Mouse (Mus musculus) forebrain, embryonic 11.5 days (tissue): Measurements from ENCODE around the gene Hand2. TPM values are rescaled to one million over a fixed set of nuclear protein-coding genes. Genes with fewer than 3 reads are reported as not detected.

Experiments used
- ATAC-seq: fragments of 200-750 bp; cut with Nextera tagmentation; replicated peaks from 2 replicates; pipeline ENCODE4 v1.8.0; 2017; ENCODE audit warnings: moderate TSS enrichment; ENCODE audit not compliant: low FRiP score
- DNase-seq: peaks from one replicate; pipeline ENCODE4 v3.0.0-alpha.2; 2017; ENCODE audit warnings: low spot score
- H3K27ac ChIP-seq: fragments of 300-500 bp; sonication (generic); 2 replicates; pipeline ENCODE4 v1.5.1; 2014; ENCODE audit warnings: low read depth, low read length
- H3K27me3 ChIP-seq: fragments of 300-500 bp; sonication (generic); 2 replicates; pipeline ENCODE4 v1.6.1; 2014; ENCODE audit warnings: mild to moderate bottlenecking, low read length, mixed read lengths; ENCODE audit not compliant: control insufficient read depth, insufficient read depth
- H3K36me3 ChIP-seq: fragments of 300-500 bp; sonication (generic); 2 replicates; pipeline ENCODE4 v1.6.1; 2014; ENCODE audit warnings: mild to moderate bottlenecking, low read length, moderate library complexity, mixed read lengths; ENCODE audit not compliant: control insufficient read depth, insufficient read depth
- H3K4me1 ChIP-seq: fragments of 300-500 bp; sonication (generic); replicated peaks from 2 replicates; pipeline ENCODE4 v1.6.1; 2014; ENCODE audit warnings: low read length, mixed read lengths; ENCODE audit not compliant: control insufficient read depth, insufficient read depth
- H3K4me2 ChIP-seq: fragments of 300-500 bp; sonication (generic); 2 replicates; pipeline ENCODE4 v1.6.1; 2014; ENCODE audit warnings: low read depth, mild to moderate bottlenecking, low read length, moderate library complexity, mixed read lengths; ENCODE audit not compliant: severe bottlenecking
- H3K4me3 ChIP-seq: fragments of 300-500 bp; sonication (generic); 2 replicates; pipeline ENCODE4 v1.5.1; 2014; ENCODE audit warnings: low read depth, low read length
- H3K9ac ChIP-seq: fragments of 300-500 bp; sonication (generic); 2 replicates; pipeline ENCODE4 v1.6.1; 2014; ENCODE audit warnings: low read length
- H3K9me3 ChIP-seq: fragments of 300-500 bp; sonication (generic); 2 replicates; pipeline ENCODE4 v1.6.1; 2016; ENCODE audit warnings: low read length, mixed read lengths; ENCODE audit not compliant: control insufficient read depth
- WGBS: fragments of 180-500 bp; shearing (Covaris S2); extraction: QIAGEN DNeasy Blood & Tissue Kit; methylation state at CpG from one replicate; pipeline ENCODE4 v1.1.7; 2014; 5-methylcytosine and 5-hydroxymethylcytosine counted together
- polyA plus RNA-seq: library from polyadenylated mRNA; unstranded; fragments of >200 nt; fragmentation: Nextera tagmentation; extraction: Ambion mirVana; gene quantifications from 2 replicates; pipeline ENCODE4 v1.2.1, GENCODE M21; 2014

Hand2 gene
- polyA plus RNA-seq, 1 experiment from 2014 or later: not detected

DNA sequence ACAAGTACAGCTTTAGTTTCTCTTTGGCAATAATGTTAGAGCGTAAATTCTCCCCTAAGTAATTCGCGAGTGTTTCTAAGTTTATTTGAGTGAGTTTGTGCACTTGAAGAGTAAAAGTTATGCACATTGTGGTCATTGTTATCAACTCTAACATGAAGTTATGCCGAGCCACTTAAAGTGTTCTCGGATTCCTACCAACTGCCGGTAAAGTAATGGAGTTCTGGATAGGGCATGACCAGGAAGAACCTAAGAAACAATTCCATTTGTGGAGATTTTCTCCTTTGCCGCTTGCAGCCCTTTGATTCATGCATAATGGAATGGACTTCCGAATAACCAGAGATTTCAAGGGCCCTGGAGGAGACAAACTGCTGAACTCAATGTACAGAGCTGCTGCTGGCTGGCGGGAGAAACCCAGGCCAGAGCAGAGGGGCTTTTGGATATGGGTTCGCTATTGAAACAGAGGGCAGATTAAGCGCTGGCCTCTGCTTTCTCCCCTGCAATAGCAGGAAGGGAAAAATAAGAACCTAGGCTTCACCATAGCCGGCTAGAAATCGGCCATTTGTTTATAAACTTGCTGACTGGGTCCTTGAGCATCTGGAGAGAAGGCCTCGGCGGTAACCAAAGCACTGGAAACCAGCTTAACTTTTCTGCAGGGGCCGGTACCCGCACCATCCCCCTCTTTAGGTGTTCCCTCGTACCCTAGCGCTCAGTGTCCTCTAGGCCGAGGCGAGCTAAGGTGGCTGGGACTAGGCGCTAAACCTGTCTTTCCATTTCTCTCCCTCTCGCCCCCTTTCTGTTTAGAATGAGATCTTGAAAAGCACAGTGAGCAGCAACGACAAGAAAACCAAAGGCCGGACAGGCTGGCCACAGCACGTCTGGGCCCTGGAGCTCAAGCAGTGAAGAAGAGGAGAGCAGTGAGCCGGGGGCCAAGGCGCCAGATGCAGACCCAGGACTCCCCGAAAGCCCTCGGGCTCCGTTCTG, 2.5 kb downstream of the Hand2 start:
- H3K27ac ChIP-seq: no peak overlapping the region
- ATAC-seq (no peak), DNase-seq (peak; percentile 67)
- under 1% methylated on average over 31 of the region's 31 CpGs for WGBS
- H3K27me3 ChIP-seq: peaks cover 94% of the 10 kb centered on the region
- no peak overlapping the region for H3K4me2 ChIP-seq
- no peaks in the 10 kb centered on the region for H3K9me3 ChIP-seq
- H3K9ac ChIP-seq: no peak overlapping the region
- H3K4me1 ChIP-seq: peaks cover 10% of the 10 kb centered on the region
- no peak overlapping the region for H3K4me3 ChIP-seq
- no peaks in the 10 kb centered on the region for H3K36me3 ChIP-seq

DNA sequence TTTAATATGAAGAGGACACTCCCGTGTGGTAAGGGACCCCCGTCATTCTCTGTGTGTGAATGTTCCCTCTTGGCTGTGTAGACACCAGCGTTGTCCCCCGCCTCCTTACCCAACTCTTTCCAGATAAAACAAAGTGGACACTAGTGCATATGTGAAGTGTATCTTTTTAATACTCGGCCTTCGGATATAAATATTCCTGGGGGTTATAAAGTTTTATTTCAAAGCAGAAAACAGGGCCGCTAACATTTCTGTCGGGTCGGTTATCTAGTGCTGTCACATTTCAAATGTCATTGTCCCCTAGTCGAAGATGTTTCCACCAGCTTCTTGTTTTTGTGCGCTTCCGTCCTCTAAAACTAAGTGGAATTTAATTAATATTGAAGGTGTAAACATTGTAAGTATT, 3.3 kb downstream of the Hand2 start:
- Histone ChIP-seq H3K27me3 (peaks cover 94% of the 10 kb centered on the region), H3K9me3 (no peaks in the 10 kb centered on the region), H3K9ac (no peak overlapping the region), H3K4me3 (no peak overlapping the region), H3K4me2 (no peak overlapping the region), H3K36me3 (no peaks in the 10 kb centered on the region), H3K4me1 (peaks cover 16% of the 10 kb centered on the region), H3K27ac (no peak overlapping the region)
- WGBS: under 1% methylated on average over 12 of the region's 12 CpGs
- DNase-seq (no peak), ATAC-seq (no peak)

DNA sequence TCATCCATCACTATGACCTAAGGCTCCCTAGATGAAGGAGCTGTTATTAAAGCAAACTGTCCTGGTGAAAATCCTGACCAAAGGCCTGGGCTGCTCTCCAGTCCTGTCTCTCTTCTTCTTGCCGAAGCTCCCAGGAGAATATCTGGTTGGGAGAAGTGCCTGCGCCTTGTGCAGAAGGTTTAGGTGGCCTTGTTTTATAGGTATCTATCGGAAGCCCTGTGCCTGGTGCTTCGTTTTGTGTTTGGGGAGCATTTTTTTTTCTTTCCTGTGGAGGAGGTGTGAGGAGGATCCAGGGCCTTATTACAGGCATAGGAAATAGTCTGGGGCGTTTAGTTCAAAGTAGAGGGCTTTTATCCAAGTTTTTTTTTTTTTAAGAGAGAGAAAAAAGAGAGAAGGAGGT, 3.9 kb downstream of the Hand2 start:
- under 1% methylated on average over 5 of the region's 5 CpGs for WGBS
- ATAC-seq (no peak), DNase-seq (peak; percentile 50)
- Histone ChIP-seq H3K9ac (no peak overlapping the region), H3K27ac (no peak overlapping the region), H3K4me3 (no peak overlapping the region), H3K4me2 (no peak overlapping the region), H3K4me1 (peaks cover 16% of the 10 kb centered on the region), H3K9me3 (no peaks in the 10 kb centered on the region), H3K36me3 (no peaks in the 10 kb centered on the region), H3K27me3 (peaks cover 94% of the 10 kb centered on the region)

GRCm38 (mm10) chr8:57325111-57325891, 4.5 kb downstream of the Hand2 start:
- DNase-seq: peak; percentile 63
- no peaks in the 10 kb centered on the region for H3K36me3 ChIP-seq
- WGBS: under 1% methylated on average over 21 of the region's 21 CpGs
- no peaks in the 10 kb centered on the region for H3K9me3 ChIP-seq
- peaks cover 16% of the 10 kb centered on the region for H3K4me1 ChIP-seq
- no peak for ATAC-seq
- H3K4me2 ChIP-seq: no peak overlapping the region
- H3K9ac ChIP-seq: no peak overlapping the region
- no peak overlapping the region for H3K4me3 ChIP-seq
- H3K27ac ChIP-seq: no peak overlapping the region
- peaks cover 94% of the 10 kb centered on the region for H3K27me3 ChIP-seq

- under 1% methylated on average over 27 of the region's 27 CpGs for WGBS
- H3K9ac ChIP-seq: no peak overlapping the region
- H3K36me3 ChIP-seq: no peaks in the 10 kb centered on the region
- no peak for ATAC-seq
- H3K9me3 ChIP-seq: no peaks in the 10 kb centered on the region
- peaks cover 12% of the 10 kb centered on the region for H3K4me1 ChIP-seq
- DNase-seq: peak; percentile 61
- no peak overlapping the region for H3K4me3 ChIP-seq
- peaks cover 93% of the 10 kb centered on the region for H3K27me3 ChIP-seq
- no peak overlapping the region for H3K4me2 ChIP-seq
- H3K27ac ChIP-seq: no peak overlapping the region
Observed at GRCm38 (mm10) chr8:57326091-57327065, 5.6 kb downstream of the Hand2 start.

DNA sequence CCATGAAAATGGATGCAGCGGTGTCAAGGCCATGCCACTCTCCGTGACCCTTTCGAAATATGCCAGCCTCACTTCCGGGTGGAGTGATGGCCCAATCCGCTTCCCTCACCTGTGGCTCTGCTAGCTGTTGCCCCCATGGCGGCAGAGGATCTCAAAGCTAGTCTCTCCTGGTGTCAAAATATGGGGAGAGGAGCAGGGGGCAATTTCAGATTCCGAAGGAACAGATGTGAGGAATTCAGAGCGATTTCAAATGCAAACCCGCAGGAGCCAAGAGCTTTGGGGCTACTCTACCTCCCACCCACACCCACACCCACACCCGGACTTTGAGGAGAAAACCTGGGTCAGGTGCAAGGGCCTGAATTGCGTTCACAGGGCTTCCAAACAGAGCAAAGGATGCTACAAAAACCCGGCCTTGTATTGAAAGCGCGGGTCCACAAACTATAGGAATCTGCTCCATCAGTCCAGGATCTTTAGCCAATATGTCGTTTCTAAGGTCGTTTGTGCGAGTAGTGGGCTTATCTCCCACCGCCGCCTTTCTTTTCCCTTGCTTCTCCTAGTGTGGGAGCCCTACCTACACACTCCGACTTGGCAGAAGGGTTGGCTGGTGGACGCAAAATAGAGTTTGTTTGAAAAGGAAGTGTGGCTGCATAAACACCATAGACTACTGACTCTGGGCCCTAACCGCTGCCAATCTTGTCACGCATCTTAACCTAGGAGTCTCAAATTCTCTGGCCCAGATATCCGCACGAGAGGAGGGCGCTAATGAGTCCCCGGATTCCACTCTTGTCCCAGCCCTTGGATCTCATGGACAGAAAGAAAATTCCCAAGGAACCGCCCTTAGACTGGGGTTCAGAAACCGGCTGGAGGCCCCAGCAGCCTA, 6.7 kb downstream of the Hand2 start:
- Histone ChIP-seq H3K27ac (no peak overlapping the region), H3K9me3 (no peaks in the 10 kb centered on the region), H3K4me2 (no peak overlapping the region; the same call in 1 of the 2 replicates), H3K27me3 (peaks cover 93% of the 10 kb centered on the region), H3K36me3 (no peaks in the 10 kb centered on the region), H3K4me3 (no peak overlapping the region), H3K4me1 (peaks cover 7% of the 10 kb centered on the region; the same call in 1 of the 2 replicates), H3K9ac (no peak overlapping the region)
- no peak for ATAC-seq
- DNase-seq: peak; percentile 55
- WGBS: 2% methylated on average over 29 of the region's 29 CpGs

DNA sequence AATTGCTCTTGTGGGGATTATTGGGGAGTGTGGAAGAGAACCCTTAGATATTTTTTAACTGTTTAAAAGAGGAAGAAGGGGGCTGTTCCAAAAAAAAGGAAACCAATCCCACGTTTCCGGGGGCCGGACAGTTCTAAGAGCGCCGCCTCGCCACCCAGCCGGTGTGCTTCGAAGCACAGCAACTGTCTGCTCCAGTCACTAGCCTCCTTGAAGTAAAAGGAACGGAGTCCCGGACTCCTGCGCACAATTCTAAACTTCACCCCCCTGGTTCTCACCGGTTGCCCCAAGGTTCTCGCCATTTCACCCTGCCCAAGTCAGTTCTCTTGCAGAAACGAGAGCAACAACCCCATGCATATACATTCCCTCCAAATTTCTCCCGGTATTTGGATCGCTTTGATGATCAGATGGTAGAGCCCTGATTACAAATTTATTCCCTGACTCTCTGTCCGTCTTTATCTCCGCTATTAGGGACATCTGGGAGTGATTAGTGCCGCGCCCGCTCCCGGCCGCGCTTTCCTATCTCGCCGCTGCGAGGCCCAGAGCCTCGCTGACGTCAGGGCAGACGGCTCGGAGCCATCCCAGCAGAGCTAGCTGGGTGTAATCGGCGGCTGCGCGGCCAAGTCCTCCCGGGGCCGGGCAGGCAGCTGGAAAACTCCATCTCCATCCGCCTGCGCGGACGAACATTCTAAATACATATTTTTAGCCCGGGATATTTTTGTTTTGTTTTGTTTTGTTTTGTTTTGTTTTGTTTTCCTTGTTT, 7.6 kb downstream of the Hand2 start:
- DNase-seq: peak; percentile 79

More for the DNA sequence above, 7.6 kb downstream of the Hand2 start:
- H3K9ac ChIP-seq: no peak overlapping the region
- H3K36me3 ChIP-seq: no peaks in the 10 kb centered on the region
- WGBS: under 1% methylated on average over 42 of the region's 42 CpGs
- peak; percentile 86 for ATAC-seq
- no peaks in the 10 kb centered on the region for H3K9me3 ChIP-seq
- peak overlapping the region; percentile 1; the same call in 1 of the 2 replicates for H3K4me3 ChIP-seq
- H3K4me2 ChIP-seq: peak overlapping the region; percentile 16
- peaks cover 92% of the 10 kb centered on the region for H3K27me3 ChIP-seq
- no peak overlapping the region for H3K27ac ChIP-seq
- H3K4me1 ChIP-seq: peaks cover 7% of the 10 kb centered on the region; the same call in 1 of the 2 replicates
